Mouse (Mus musculus) kidney, adult 2 months (tissue): ENCODE data around the gene Chgb.

ENCODE experiments used
- CTCF ChIP-seq: fragments of 200-500 bp; conservative IDR thresholded peaks from 2 replicates; pipeline ENCODE4 v1.5.1; 2011; ENCODE audit warnings: low read depth, mild to moderate bottlenecking, control low read depth, low read length, moderate library complexity, mixed read lengths; ENCODE audit not compliant: insufficient read depth, insufficient read length
- POLR2A ChIP-seq: fragments of 200-500 bp; IDR thresholded peaks from one replicate; pipeline ENCODE4 v1.6.1; 2011; ENCODE audit warnings: low read depth, low read length, control low read depth

- 0 out of 2 replicates have a peak, but pooled peaks have one; percentile 7 for TF ChIP-seq CTCF
- TF ChIP-seq POLR2A = no peak
Measured at GRCm38 (mm10) chr2:132741862-132742347, 39.2 kb upstream of the Chgb start.
